16 mouse cellular contexts compared by ENCODE assay signal in genomic region chr13:12485640-12486039, GRCm38 (mm10). TPM values are rescaled to one million over a fixed set of nuclear protein-coding genes. Genes with fewer than 3 reads are reported as not detected.
DNase-seq lines count a peak whose midpoint lies in the region; ATAC-seq and TF ChIP-seq lines count a peak whose summit lies in the region.
"Had no signal": no experiment of that assay in that cellular context is flagged by ENCODE, and none has a peak within 500 bp of the region (broad histone marks: within the 10 kb centered on the region; RNA-seq: fewer than 3 reads in every experiment).

No protein-coding gene starts in this region.

- peak overlapping the region; percentile 65 for H3K9ac ChIP-seq in CH12.LX (ENCODE audit: insufficient read depth, low read depth)
- H3K9ac ChIP-seq in embryonic facial prominence, embryonic 15.5 days, result no peak overlapping the region
- H3K9ac ChIP-seq in liver, postnatal 0 days (replicated peaks), result no peak overlapping the region

- no peak for TF ChIP-seq CTCF in kidney, adult 2 months (conservative IDR thresholded peaks at IDR 0.05; ENCODE audit: insufficient read depth, insufficient read length, low read depth, low read length)
- TF ChIP-seq CTCF in CH12.LX (conservative IDR thresholded peaks at IDR 0.05 in 1 of 2, IDR thresholded peaks at IDR 0.05 in 1 of 2; ENCODE audit: low read depth in 2 of 2, low read length in 2 of 2), result peak in 1 of 2 experiments; percentile 56; a peak in 2 of 4 replicates
- no peak for TF ChIP-seq CTCF in liver, postnatal 0 days (IDR thresholded peaks at IDR 0.05; ENCODE audit: low read depth)

- no peaks in the 10 kb centered on the region for H3K79me2 ChIP-seq in CH12.LX (replicated peaks; ENCODE audit: control insufficient read depth, extremely low read depth, insufficient read depth, poor library complexity, severe bottlenecking)

- peak overlapping the region; percentile 55; the same call in 1 of the 2 replicates for H3K27ac ChIP-seq in kidney, adult 2 months (ENCODE audit: insufficient read depth, low read depth, low read length)
- H3K27ac ChIP-seq in CH12.LX (ENCODE audit: insufficient read depth, low read depth), result peak overlapping the region; percentile 94
- peak overlapping the region; percentile 60; the same call in 1 of the 2 replicates for H3K27ac ChIP-seq in embryonic facial prominence, embryonic 15.5 days (replicated peaks)
- H3K27ac ChIP-seq in liver, postnatal 0 days (ENCODE audit: low read depth), result no peak overlapping the region
- H3K27ac ChIP-seq: left cerebral cortex, adult 2 months had no signal

- ATAC-seq in embryonic facial prominence, embryonic 15.5 days (ENCODE audit: insufficient number of reproducible peaks, low FRiP score, low TSS enrichment, low read depth), result peak; percentile 39; the same call in 1 of the 2 replicates
- peak; percentile 50; the same call in 1 of the 2 replicates for ATAC-seq in liver, postnatal 0 days

- no peak overlapping the region for H3K4me3 ChIP-seq in kidney, adult 2 months (ENCODE audit: insufficient read depth, low read depth, low read length)
- no peak overlapping the region for H3K4me3 ChIP-seq in CH12.LX (replicated peaks in 1 of 3; ENCODE audit: low read depth in 2 of 3, low read length in 2 of 3, poor library complexity in 1 of 3)
- H3K4me3 ChIP-seq in embryonic facial prominence, embryonic 15.5 days (replicated peaks), result no peak overlapping the region
- no peak overlapping the region for H3K4me3 ChIP-seq in liver, postnatal 0 days (ENCODE audit: low read depth, low read length)
- H3K4me3 ChIP-seq: left cerebral cortex, adult 2 months; megakaryocyte, embryonic 14.5 days had no signal

- peak; percentile 71 for TF ChIP-seq EP300 in CH12.LX (IDR thresholded peaks at IDR 0.05; ENCODE audit: low read length)
- no peak for TF ChIP-seq EP300 in liver, postnatal 0 days (IDR thresholded peaks at IDR 0.05; ENCODE audit: low read depth)

- H3K9me3 ChIP-seq in CH12.LX (replicated peaks; ENCODE audit: low read length), result no peaks in the 10 kb centered on the region
- H3K9me3 ChIP-seq in embryonic facial prominence, embryonic 15.5 days (replicated peaks), result no peaks in the 10 kb centered on the region
- no peaks in the 10 kb centered on the region for H3K9me3 ChIP-seq in liver, postnatal 0 days (ENCODE audit: low read length)
- H3K9me3 ChIP-seq: megakaryocyte, embryonic 14.5 days had no signal

- H3K4me1 ChIP-seq in kidney, adult 2 months (ENCODE audit: control insufficient read depth, insufficient read depth, low read length), result 0 out of 2 replicates have a peak, but pooled peaks cover 2% of the 10 kb centered on the region
- peaks cover 32 to 70% of the 10 kb centered on the region in 2 experiments for H3K4me1 ChIP-seq in CH12.LX (ENCODE audit: control insufficient read depth in 1 of 2, insufficient read depth in 2 of 2)
- H3K4me1 ChIP-seq in embryonic facial prominence, embryonic 15.5 days, result peaks cover 9% of the 10 kb centered on the region; the same call in 1 of the 2 replicates
- H3K4me1 ChIP-seq in liver, postnatal 0 days (ENCODE audit: insufficient read depth), result no peaks in the 10 kb centered on the region

- no peak for DNase-seq in kidney, adult 2 months
- DNase-seq in kidney, postnatal 36 days, result no peak
- peak; percentile 86 for DNase-seq in CH12.LX (ENCODE audit: extremely low read depth)
- no peak for DNase-seq in liver, postnatal 0 days
- no peak for DNase-seq in ovary, adult 18-20 months (ENCODE audit: low spot score)
- no peak for DNase-seq in frontal cortex, postnatal 10 days (ENCODE audit: low spot score in 2 of 2)
- DNase-seq in yolk sac, embryonic 10.5 days (ENCODE audit: low spot score), result no peak
- DNase-seq: B cell, adult 2 months; cerebellum, adult 9-11 months; kidney, postnatal 10 days; lung, adult 18-20 months had no signal

- TF ChIP-seq POLR2A in kidney, adult 2 months (IDR thresholded peaks at IDR 0.05; ENCODE audit: low read depth, low read length), result no peak
- peak; percentile 47 for TF ChIP-seq POLR2A in CH12.LX (IDR thresholded peaks at IDR 0.05; ENCODE audit: low read depth, low read length)

- dilution Hi-C loops in CH12.LX (cut with MboI; ENCODE audit: extremely low pct_ligation_motif_present, extremely low pct_unique_long_range_greater_than_20kb, low sequenced_read_pairs), result no loop called here

- H3K4me2 ChIP-seq in CH12.LX (ENCODE audit: insufficient read depth, low read depth, poor library complexity, severe bottlenecking), result peak overlapping the region; percentile 4; the same call in 1 of the 2 replicates
- no peak overlapping the region for H3K4me2 ChIP-seq in embryonic facial prominence, embryonic 15.5 days (replicated peaks)
- no peak overlapping the region for H3K4me2 ChIP-seq in liver, postnatal 0 days (ENCODE audit: low read depth, low read length)
- H3K4me2 ChIP-seq: heart, embryonic 11.5 days had no signal

- H3K27me3 ChIP-seq in kidney, adult 2 months (replicated peaks; ENCODE audit: control insufficient read depth, insufficient read depth, low read length), result no peaks in the 10 kb centered on the region; the same call in 1 of the 2 replicates
- no peaks in the 10 kb centered on the region for H3K27me3 ChIP-seq in CH12.LX (replicated peaks)
- H3K27me3 ChIP-seq in embryonic facial prominence, embryonic 15.5 days, result no peaks in the 10 kb centered on the region
- no peaks in the 10 kb centered on the region for H3K27me3 ChIP-seq in liver, postnatal 0 days (ENCODE audit: insufficient read depth, low read length)

- H3K36me3 ChIP-seq in kidney, adult 2 months (ENCODE audit: control insufficient read depth, insufficient read depth, low read length), result no peaks in the 10 kb centered on the region
- no peaks in the 10 kb centered on the region for H3K36me3 ChIP-seq in CH12.LX (replicated peaks in 1 of 2; ENCODE audit: control insufficient read depth in 1 of 2, insufficient read depth in 1 of 2, low read length in 1 of 2)
- H3K36me3 ChIP-seq in embryonic facial prominence, embryonic 15.5 days, result no peaks in the 10 kb centered on the region
- no peaks in the 10 kb centered on the region for H3K36me3 ChIP-seq in liver, postnatal 0 days (replicated peaks; ENCODE audit: insufficient read depth, low read length)

- WGBS in kidney, adult 2 months, result 67% methylated on average over 7 of the region's 7 CpGs
- 61% methylated on average over 7 of the region's 7 CpGs for WGBS in embryonic facial prominence, embryonic 15.5 days
- 72% methylated on average over 7 of the region's 7 CpGs for WGBS in liver, postnatal 0 days (ENCODE audit: insufficient replicate concordance)

- TF ChIP-seq RAD21 in CH12.LX (IDR thresholded peaks at IDR 0.05; ENCODE audit: low read depth, low read length), result peak; percentile 36

- in situ Hi-C loops in CH12.LX (cut with MboI; ENCODE audit: low pct_ligation_motif_present, low pct_unique_long_range_greater_than_20kb, low sequenced_read_pairs), result no loop called here

TF ChIP-seq in CH12.LX, 34 proteins besides CTCF, POLR2A, EP300 and RAD21 (continues in another document):
- TF ChIP-seq ETS1 (conservative IDR thresholded peaks at IDR 0.05; ENCODE audit: low read depth, low read length) (peak; percentile 76), MYC (IDR thresholded peaks at IDR 0.05; ENCODE audit: low read depth, low read length) (peak; percentile 74; the same call in 1 of the 2 replicates), TBP (conservative IDR thresholded peaks at IDR 0.05; ENCODE audit: low read depth, low read length) (peak; percentile 69), BHLHE40 (IDR thresholded peaks at IDR 0.05; ENCODE audit: low read depth, low read length) (peak; percentile 59), TCF12 (IDR thresholded peaks at IDR 0.05; ENCODE audit: low read depth, low read length) (peak; percentile 74), MXI1 (IDR thresholded peaks at IDR 0.05; ENCODE audit: low read depth, low read length) (peak; percentile 70), RCOR1 (conservative IDR thresholded peaks at IDR 0.05; ENCODE audit: low read depth, low read length) (no peak), HCFC1 (IDR thresholded peaks at IDR 0.05; ENCODE audit: low read depth, low read length) (peak; percentile 43; the same call in 1 of the 2 replicates), MAFK (IDR thresholded peaks at IDR 0.05; ENCODE audit: insufficient replicate concordance, low read length) (no peak; the same call in 1 of the 2 replicates), CHD1 (IDR thresholded peaks at IDR 0.05; ENCODE audit: low read depth, low read length) (peak; percentile 99), KAT2A (IDR thresholded peaks at IDR 0.05; ENCODE audit: insufficient replicate concordance, low read length) (no peak), ZMIZ1 (IDR thresholded peaks at IDR 0.05; ENCODE audit: low read depth, low read length) (peak; percentile 48; the same call in 1 of the 2 replicates), SIN3A (IDR thresholded peaks at IDR 0.05; ENCODE audit: low read length) (peak; percentile 55; the same call in 1 of the 2 replicates), NRF1 (IDR thresholded peaks at IDR 0.05; ENCODE audit: low read depth, low read length) (peak; percentile 39; the same call in 1 of the 2 replicates), CHD2 (IDR thresholded peaks at IDR 0.05; ENCODE audit: low read length) (0 out of 2 replicates have a peak, but pooled peaks have one; percentile 40), MAZ (IDR thresholded peaks at IDR 0.05; ENCODE audit: low read depth, low read length) (0 out of 2 replicates have a peak, but pooled peaks have one; percentile 53), ELF1 (IDR thresholded peaks at IDR 0.05; ENCODE audit: low read depth, low read length) (peak; percentile 63), POLR2AphosphoS2 (IDR thresholded peaks at IDR 0.05; ENCODE audit: low read depth, low read length) (no peak), UBTF (IDR thresholded peaks at IDR 0.05; ENCODE audit: low read depth, low read length) (no peak; the same call in 1 of the 2 replicates), SMC3 (IDR thresholded peaks at IDR 0.05; ENCODE audit: low read depth, low read length) (peak; percentile 61)

RNA-seq across cellular contexts. Expression of gene Lgals8, which starts 20.9 kb away (rescaled TPM):
- 34.6 and 40.3 TPM in 2 replicates for polyA plus RNA-seq in kidney, adult 2 months (2012; rRNA removed)
- total RNA-seq in CH12.LX (2012; rRNA removed) (11.7 and 15.8 TPM in 2 replicates), CH12.LX (2014; rRNA removed) (23.5 and 26.8 TPM in 2 replicates)
- polyA plus RNA-seq in CH12.LX (2012; ENCODE audit: insufficient read length, low read depth), result 18.4 and 18.6 TPM in 2 replicates
- 22.5 and 28.3 TPM in 2 replicates for polyA plus RNA-seq in embryonic facial prominence, embryonic 15.5 days (2015; fragmentation: Nextera tagmentation; extraction: Ambion mirVana)
- 16.2 and 16.5 TPM in 2 replicates for polyA plus RNA-seq in liver, postnatal 0 days (2015; fragmentation: Nextera tagmentation; extraction: Ambion mirVana)

RNA-seq across cellular contexts. Expression of gene Edaradd, which starts 34.6 kb away (rescaled TPM):
- 0.53 and 0.55 TPM in 2 replicates for polyA plus RNA-seq in kidney, adult 2 months (2012; rRNA removed)
- total RNA-seq in CH12.LX (2012; rRNA removed) (0.38 and 0.68 TPM in 2 replicates), CH12.LX (2014; rRNA removed) (0.16 and 0.23 TPM in 2 replicates)
- polyA plus RNA-seq in CH12.LX (2012; ENCODE audit: insufficient read length, low read depth), result 0.24 and 0.29 TPM in 2 replicates
- polyA plus RNA-seq in embryonic facial prominence, embryonic 15.5 days (2015; fragmentation: Nextera tagmentation; extraction: Ambion mirVana), result 6.5 and 7.2 TPM in 2 replicates
- polyA plus RNA-seq in liver, postnatal 0 days (2015; fragmentation: Nextera tagmentation; extraction: Ambion mirVana), result 0.33 and 0.38 TPM in 2 replicates
- total RNA-seq: MEL had no signal
